In genomic region chr12:54641374-54641773, GRCm38 (mm10) we compare ENCODE assay signal across 16 mouse cellular contexts.
"Had no signal": no experiment of that assay in that cellular context is flagged by ENCODE, and none has a peak within 500 bp of the region (broad histone marks: within the 10 kb centered on the region; RNA-seq: fewer than 3 reads in every experiment).

No protein-coding gene starts in this region.

- H3K27me3 ChIP-seq: neural tube, embryonic 12.5 days; neural tube, embryonic 13.5 days; neural tube, embryonic 15.5 days; stomach, embryonic 15.5 days had no signal

- H3K27ac ChIP-seq: neural tube, embryonic 12.5 days; neural tube, embryonic 13.5 days; neural tube, embryonic 15.5 days; stomach, embryonic 15.5 days; stomach, postnatal 0 days had no signal

- H3K4me2 ChIP-seq: neural tube, embryonic 12.5 days; neural tube, embryonic 13.5 days; neural tube, embryonic 15.5 days; stomach, embryonic 15.5 days had no signal

- H3K9me3 ChIP-seq: neural tube, embryonic 12.5 days; neural tube, embryonic 13.5 days; neural tube, embryonic 15.5 days; stomach, embryonic 15.5 days had no signal

- H3K36me3 ChIP-seq: neural tube, embryonic 15.5 days; stomach, embryonic 15.5 days had no signal

- H3K4me3 ChIP-seq: neural tube, embryonic 12.5 days; neural tube, embryonic 13.5 days; neural tube, embryonic 15.5 days; stomach, embryonic 15.5 days had no signal

- DNase-seq: retina, postnatal 1 day; right cerebral cortex, adult 18-20 months; right cerebral cortex, postnatal 14 days; right cerebral cortex, postnatal 25 days; right cerebral cortex, postnatal 4 days; spleen, adult 18-20 months; thymus, adult 18-20 months; thymus, adult 2 months; thymus, postnatal 25 days; thymus, postnatal 36 days; thymus, postnatal 4 days had no signal

- H3K9ac ChIP-seq: neural tube, embryonic 12.5 days; neural tube, embryonic 13.5 days; neural tube, embryonic 15.5 days; stomach, embryonic 15.5 days had no signal

- H3K4me1 ChIP-seq: neural tube, embryonic 12.5 days; neural tube, embryonic 13.5 days; neural tube, embryonic 15.5 days; stomach, embryonic 15.5 days had no signal
